Mouse (Mus musculus) adrenal gland, postnatal 4 days (tissue): ENCODE measurements around the gene Fam171a1. TPM values are rescaled to one million over a fixed set of nuclear protein-coding genes. Genes with fewer than 3 reads are reported as not detected.
"Not testable (repeated sequence)": the region's sequence is repeated elsewhere in the genome, so short reads cannot be mapped to it uniquely, and the experiment has no call there.

Experiments used
- DNase-seq, 2 experiments: peaks; one replicate each; pipeline ENCODE4 v3.0.0; 2021 to 2022; ENCODE audit warnings: low spot score in 2 of 2, mixed read lengths in 2 of 2
- total RNA-seq, 2 experiments: library from RNA; stranded (reverse); gene quantifications; 2 replicates each; pipeline ENCODE4 v1.2.3; 2021

Gene Fam171a1
- total RNA-seq, 2 experiments from 2014 or later, result 46.7 to 50.3 TPM

DNA sequence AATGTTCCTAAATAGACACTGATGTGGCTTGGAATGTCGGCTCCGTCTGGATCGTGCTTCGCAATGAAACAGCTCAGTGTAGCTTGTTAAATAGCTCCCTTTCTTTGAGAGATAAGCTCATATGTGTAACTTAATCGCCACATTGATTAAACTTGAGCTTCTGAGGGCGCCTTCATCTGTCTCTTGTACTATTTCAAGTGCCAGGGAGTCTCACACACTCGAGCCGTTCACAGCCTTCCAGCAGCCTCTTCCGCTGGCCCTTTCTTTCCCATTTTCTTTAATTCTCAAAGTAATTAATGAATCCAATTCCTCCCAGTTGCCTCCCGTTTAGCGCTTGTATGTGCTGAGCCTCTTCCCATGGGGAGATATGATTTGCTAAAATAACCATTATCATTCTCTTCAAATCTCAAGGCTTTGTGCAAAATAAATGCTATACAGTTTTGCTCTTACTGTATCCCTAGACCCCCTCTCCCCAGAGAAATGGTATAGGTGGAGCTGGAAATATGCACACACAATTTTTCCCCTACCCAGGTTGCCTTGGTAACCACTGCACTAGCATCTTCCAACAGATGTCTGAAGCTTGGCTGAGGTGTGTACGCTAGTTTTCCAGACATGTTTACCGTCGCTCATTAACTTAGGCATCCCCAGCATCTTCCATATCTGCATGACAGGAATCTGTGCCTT, 54.8 kb downstream of the Fam171a1 start:
- DNase-seq, result no peak

DNA sequence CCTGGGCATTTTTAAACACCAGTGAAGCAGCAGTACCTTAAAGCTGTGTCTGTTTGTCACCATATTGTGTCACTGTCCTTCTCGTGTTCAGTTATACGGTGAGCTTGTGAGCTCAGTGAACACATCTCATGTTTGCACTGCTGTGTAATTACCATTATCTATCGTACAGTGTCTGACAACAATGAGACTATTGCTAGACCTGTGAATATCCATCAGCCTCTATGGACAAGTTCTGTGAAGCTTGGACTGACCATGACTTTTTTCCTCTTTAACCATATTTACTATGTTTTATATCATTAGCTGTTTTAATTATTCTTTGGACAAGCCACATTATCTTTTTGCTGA, 55.4 kb downstream of the Fam171a1 start:
- no peak for DNase-seq

DNA sequence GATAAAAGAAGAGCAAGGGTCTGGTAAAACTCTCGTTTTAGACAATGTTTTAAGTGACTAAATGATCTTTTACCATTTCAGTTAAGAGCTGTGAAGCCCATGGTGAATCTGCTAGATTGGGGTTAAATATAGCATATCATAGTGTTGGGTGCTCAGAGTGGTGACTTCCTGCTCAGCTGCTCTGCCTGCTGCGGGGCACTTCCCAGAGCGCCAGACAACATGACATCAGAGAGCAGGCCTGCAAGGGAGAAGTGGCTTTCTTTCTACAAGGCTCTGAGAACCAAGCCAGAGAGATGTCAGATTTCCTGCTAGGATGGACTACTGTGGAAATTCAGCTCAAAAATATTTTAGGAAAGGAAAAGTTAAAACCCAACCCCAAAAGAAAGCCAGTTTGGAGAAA, 57.8 kb downstream of the Fam171a1 start:
- no peak for DNase-seq

DNA sequence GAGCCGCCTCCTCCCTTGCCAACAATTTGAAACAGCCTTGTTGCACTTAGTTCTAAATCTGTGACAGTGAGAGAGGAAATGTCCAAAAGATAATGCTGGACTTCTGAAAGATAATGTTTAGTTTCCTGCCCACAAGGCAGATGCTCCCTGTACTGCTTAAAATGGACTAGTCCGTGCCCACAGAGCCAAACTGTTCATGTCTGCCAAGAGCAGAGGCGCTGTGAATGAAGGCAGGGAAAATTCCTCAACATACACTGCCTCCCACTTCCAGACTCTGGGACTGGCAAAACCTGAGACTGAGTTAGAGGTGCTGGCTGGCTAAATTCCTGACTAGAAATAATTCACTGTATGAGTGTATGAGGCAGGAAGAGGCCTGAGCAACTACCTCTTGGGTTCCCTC, 58.6 kb downstream of the Fam171a1 start:
- no peak for DNase-seq

DNA sequence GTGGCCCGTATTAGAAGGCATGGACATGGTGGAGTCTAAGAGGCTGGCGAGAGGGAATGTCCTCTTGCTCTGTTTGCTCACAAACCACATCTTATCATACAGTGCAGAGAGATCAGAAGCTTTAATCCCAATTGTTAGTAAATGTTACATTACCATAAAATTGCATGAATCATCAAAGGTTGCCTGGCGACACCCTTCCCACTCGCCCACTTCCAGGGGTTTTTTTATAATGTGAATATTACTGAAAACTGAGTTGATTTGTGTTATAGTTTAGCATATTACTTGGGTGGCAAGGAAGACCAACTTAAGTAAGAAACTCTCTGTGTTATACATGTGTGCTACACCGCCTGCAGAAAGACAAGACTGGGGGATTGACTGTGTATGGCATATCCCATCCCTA, 60.9 kb downstream of the Fam171a1 start:
- DNase-seq, result no peak

DNA sequence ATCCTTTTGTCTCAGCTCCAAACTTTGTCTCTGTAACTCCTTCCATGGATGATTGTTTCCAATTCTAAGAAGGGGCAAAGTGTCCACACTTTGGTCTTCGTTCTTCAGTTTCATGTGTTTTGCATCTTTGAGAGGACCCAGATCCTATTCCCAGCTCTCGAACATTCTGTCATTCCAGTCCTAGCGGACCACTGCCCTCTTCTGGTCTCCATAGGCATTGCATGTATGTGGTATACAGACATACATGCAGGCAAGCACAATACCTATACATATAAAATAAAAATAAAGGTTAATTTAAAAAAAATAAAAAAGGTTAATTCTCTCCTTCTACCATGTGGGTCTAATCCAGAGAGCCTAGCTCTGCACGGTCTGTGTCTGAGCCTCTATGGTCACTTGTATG, 62.0 kb downstream of the Fam171a1 start:
- DNase-seq, result not testable (repeated sequence)

DNA sequence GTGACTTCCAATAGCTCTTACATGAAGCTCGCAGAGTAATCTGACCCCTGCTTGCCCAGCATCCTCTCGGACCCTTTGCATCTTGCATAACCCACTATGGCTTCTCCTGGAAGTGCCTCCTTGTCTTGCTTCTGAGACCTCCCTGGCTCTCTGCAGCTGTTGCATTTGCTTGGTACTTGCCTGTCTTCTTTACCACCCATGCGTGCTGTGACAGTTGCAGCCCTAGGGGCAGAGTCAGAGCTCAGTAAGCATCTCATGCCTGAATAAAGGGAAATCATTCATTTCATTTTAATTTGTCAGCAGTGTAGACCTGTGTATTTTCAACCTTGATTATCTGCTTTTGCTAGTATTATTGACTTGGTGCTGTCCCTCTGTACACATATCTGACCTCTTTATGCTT, 62.7 kb downstream of the Fam171a1 start:
- no peak for DNase-seq

DNA sequence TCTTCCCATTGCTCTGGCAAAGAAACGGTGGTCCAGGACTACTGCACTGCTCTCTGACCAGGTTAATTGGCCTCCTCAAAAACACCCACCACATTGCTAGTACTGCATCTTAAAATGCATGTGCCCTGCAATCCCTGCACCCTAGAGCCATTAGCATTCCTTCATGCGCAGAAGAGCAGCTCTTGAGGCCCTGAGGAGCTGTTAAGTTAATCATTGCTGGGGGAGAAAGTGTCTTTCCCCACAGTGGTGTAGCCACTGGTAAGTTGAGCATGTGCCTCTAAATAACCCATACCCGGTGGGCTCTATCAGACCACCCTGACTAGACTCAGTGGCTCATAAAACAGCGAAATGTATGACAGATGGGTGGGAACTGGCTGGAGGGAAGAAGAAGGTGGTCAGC, 66.5 kb downstream of the Fam171a1 start:
- no peak for DNase-seq

DNA sequence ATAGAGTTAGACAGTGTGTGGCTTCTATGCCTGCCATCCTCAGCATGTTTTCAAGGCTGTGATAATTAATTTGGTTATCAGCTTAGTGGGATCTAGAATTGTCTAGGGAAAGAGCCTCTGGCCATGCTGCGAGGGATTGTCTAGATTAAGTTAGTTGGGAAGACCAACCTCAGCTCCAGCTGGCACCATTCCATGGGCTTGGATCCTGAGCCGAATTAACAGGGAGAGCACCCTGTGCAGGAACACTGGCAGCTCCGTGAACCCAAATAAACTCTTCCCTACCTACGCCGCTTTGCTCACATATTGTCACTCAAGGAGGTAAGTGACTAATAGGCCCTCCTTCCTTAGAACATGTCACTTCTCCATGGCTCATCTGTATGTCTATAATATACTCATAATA, 69.6 kb downstream of the Fam171a1 start:
- DNase-seq, result no peak

DNA sequence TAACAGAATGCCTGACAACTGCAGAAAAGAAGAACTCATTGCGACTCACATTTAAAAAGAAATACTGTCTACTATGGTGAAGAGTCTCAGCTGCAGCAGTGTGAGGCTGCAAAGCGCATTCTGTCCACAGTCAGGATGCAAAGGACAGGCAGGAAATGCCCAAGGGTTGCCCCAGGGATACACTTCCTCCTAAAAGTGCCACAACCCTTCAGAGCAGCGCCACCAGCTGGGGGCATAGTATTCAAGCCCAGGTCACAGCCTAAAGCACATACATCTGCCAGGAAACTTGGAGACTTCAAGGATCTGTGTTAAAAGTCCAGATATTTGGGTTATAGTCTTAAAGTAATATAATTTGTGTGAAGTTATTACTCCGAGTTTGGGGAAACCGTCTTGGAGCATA, 71.3 kb downstream of the Fam171a1 start:
- DNase-seq, result peak in 1 of 2 experiments; percentile 15

DNA sequence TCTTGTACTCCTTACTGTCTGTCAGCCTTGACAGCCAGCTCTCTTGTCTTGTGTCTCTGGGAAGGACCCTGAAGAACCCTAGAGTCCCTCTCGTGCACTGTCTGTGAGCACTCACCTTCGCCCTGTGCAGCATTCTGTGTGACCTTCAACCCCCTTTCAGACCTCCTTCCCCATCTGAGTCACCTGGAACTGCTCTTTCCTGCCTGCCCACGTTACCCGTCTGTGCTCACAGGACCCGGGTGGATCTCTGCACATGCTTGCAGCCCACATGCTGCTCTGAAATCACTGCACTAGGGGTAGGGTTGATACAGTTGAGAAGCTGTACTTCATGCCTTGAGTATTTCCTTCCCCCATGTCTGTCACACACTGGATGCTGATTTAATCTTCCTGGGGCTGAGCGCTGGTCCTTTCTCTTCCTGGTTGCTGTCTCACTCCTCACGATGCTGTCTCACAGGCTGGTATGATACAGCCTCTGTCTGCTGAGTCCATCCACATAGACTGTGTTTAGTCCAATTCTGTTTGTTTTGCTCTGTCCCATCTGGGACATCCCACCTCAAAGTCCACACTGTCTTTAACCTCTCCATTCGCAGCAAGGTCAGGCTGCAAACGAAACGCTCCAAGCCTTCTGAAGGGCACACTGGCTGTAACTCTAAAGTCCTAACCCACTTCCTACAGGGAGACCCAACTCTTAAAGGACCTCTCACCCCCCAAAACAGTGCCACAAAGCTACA, 74.9 kb downstream of the Fam171a1 start:
- DNase-seq, result no peak

DNA sequence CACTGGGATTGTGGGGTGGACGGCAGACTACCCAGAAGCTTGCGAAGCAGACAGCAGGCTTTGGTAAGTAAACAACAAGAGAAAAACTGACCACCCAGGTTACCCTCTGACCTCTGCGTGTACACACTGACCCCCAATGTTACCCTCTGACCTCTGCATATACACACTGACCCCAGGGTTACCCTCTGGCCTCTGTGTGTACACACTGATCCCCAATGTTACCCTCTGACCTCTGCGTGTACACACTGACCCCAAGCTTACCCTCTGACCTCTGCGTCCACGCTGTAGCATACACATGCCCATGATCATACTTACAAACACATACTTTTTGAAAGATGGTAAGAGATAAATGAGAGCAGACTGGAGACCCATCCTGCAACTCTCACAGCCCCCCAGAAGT, 77.1 kb downstream of the Fam171a1 start:
- DNase-seq, result no peak

DNA sequence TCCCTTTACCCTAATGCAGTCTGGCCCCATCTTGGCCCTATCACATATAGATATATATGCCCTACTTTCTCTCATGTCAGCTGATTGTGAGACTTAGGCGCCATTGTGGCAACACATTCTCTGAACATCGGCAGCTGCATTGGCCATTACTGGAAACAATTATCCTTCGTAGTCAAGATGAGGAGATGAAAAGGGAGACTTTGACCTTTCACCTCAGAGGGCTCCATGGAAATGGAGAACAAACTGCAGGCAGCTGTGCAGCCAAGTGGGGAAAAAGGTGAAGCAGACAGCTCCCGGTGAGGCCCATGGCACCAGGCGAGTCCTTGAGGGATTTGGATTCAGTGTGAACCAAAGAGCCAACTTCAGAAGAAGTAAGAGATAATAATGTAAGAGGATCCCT, 81.5 kb downstream of the Fam171a1 start:
- no peak for DNase-seq

DNA sequence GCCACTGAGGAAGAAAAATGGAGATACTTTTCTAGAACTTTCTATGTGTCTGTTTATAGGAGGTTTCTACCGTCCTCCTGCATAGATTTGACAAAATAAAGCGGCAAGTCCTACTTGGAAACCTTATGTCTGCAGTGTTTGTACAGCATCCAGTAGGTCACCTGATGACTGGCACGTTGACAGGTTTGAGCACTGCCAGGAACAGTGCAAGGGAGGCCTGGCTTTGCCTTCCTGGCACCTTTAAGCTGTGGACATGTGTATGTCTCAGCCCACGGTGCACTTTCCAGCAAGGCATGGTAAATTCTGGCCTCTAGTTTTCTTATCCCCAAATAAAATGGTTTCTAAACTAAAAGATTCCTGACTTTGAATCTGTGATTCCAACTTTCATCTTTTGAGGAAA, 86.4 kb downstream of the Fam171a1 start:
- no peak for DNase-seq

DNA sequence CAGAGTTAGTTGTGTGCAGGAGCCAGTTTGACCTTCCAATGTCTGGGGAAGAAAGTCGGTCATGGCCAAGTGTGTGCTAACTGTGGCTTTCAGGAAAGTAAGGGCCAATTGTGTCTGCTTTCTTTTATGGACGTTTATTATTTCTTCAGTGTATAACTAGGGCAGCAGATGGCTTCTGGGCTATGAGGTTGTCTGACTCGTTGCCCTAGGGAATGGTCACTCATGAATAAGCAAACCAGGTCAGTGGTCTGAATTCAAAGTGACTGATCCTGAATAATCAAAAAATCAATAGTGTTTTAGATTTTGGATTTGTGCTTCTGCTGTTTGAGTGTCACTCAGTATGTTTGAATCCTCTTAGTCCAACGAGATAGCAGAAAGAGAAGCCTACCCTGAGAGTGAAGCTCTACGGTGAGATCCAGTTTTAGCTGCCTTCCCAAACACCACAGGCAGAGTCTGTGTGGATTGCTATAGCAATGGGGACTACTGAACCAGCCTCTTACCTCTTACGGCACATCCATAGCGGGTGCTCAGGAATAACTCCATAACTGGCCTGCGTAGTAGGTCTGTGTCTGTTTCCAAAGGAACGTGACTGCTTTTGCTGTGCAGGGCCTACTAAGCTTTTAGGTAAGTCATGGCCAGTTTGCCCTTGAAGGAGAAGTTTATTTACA, 93.1 kb downstream of the Fam171a1 start:
- DNase-seq, result no peak

DNA sequence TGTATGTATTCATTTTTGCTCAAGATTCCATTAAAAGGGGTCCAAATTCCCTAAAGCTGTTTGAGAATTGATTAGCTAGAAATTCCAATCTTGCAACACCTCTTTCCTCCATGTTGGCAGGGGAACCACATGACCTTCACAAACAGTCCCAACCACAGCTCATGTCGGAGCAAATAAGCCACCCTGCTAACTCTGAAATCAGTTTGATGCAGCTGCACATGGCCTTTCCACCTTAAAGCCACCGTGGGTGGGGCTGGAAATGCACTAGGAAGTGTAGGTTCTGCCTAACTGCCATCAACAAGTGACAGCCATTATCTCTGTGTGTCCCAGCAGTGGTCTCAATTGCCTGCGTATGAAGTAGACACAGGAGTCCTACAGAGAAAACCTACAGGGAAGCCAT, 101.5 kb downstream of the Fam171a1 start:
- no peak for DNase-seq

DNA sequence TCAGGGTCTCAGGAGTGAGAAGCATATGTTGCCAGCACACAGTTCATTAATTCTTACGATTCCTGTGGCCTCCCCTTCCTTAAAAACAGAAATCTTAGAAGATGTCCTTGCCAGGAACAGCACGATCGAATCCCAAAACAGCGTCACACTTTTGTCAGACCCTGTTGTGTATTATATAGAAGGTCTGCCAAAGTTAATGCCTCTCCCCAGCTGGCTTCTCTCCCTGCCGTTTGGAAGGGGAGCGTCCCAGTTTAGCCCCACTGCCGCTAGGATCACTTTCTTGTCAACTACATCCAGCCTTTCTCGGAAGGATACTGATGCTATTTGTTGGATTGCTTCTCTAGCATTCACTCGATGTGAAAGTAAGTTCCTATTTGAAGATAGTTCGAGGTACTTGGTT, 102.6 kb downstream of the Fam171a1 start:
- no peak for DNase-seq

DNA sequence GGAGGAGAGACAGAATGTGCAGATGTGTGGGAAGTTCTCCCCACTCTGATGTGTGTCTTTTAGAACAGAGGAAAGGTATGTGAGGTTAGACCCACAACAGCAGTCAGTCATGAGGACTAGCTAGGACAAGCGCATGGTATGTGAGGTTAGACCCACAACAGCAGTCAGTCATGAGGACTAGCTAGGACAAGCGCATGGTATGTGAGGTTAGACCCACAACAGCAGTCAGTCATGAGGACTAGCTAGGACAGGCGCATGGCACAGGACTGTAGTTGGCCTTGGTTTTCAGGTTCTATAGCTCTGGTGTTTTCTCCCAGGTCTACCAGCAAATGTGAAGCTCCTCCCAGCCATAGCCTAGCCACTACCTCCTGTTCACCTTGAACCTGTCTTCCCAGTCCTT, 103.6 kb downstream of the Fam171a1 start:
- not testable (repeated sequence) for DNase-seq

DNA sequence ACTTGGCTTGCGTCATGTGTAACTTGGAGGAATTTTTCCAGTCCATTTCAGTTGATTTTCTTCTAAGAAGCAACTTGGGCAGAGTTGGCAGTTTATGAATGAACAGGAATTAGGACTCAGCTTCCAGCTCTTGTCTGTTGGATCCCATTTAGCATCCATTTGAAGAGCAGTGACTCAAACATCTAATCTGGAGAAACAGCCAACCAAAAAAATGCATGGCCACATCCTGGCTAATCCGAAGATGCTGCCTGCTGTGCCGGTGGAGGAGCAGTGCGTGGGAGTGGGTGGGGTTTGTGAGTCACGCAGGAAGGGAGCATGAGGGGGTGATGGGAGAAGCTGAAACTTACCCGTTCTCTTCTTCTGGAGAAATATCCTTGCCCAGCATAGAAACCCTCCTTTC, 104.2 kb downstream of the Fam171a1 start:
- DNase-seq, result no peak

DNA sequence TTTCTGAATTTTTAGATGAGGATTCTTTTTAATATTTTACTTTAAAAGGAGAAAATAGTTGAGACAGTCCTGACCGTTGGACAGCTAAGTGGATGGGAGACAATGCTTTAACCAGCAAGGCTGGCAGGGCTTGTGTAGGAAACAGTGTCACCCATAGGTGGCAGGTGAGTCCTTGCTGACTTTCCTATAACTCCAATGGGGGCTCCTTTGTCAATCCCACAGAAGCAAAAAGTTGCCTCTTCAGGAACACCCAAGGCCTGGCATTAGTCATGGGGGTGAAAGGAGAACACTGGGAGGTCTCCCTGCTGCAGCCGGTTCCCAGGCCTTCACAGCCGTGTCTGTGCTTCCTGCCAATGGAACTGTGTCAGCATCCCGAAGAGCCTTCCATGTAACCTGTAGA, 114.5 kb downstream of the Fam171a1 start:
- no peak for DNase-seq

DNA sequence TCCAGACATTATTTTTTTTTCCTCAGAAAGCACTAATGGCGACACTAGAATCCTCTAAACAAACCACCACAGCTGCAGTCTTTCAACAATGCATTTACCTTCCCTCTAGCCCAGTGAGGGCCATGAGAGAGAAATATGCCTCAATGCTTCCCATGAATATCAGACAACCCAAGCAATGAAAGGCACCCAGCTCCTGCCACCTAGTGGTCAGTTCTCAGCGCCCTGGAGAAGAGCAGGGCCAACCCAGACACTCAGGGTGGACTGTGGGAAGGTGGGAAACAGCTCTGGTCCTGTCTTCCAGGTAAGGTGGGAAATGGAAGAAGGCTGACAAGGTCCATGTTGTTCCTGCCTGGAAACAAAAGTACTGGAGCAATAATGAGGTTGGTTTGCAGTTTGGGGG, 115.0 kb downstream of the Fam171a1 start:
- DNase-seq, result peak; percentile 13 to 53

DNA sequence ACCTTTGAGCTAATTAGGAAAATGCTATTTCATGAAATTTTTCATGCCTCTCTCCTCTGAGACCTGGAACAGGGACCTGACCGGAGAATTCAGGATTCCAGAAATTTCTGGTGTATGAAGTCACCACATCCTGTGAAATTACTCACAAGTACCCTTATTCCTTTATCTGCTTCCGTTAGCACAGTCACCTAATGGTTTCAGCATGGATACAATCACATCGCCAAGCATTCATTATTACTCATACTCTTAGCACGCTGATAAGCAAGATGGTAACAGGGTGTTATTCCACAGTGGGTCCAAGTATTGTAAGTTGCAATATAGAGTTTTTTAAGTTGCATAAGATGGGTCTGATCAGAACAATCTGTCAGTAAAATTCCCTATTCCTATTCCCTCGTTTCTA, 125.2 kb downstream of the Fam171a1 start:
- DNase-seq, result no peak

DNA sequence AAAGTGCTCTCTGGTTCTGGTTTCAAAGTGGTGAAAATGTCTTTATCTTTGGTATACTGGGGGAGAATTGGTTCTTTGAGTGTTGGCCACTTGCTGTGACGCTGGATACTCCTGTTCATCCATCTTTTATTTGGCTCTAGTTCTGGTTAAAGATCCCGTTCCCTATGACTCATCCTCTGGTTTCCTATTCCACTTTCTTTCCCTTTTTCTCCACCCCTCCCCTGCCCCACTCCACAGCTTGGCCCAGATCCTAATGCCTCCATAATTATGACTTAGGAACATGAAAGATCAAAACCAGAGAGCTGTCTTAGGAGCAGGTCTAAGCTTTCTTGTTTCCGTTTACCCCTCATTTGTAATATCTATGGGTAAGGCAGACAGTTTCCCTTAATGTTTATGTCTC, 130.2 kb downstream of the Fam171a1 start:
- DNase-seq, result no peak
